Mouse (Mus musculus): ENCODE results near the gene Sptbn4. TPM values are rescaled to one million over a fixed set of nuclear protein-coding genes. Genes with fewer than 3 reads are reported as not detected.
A peak's percentile ranks its signal among the peaks of the same experiment; 100 is the strongest.

Gene Sptbn4
- polyA plus RNA-seq, 1 experiment from 2014 or later = 0.15 TPM

DNA sequence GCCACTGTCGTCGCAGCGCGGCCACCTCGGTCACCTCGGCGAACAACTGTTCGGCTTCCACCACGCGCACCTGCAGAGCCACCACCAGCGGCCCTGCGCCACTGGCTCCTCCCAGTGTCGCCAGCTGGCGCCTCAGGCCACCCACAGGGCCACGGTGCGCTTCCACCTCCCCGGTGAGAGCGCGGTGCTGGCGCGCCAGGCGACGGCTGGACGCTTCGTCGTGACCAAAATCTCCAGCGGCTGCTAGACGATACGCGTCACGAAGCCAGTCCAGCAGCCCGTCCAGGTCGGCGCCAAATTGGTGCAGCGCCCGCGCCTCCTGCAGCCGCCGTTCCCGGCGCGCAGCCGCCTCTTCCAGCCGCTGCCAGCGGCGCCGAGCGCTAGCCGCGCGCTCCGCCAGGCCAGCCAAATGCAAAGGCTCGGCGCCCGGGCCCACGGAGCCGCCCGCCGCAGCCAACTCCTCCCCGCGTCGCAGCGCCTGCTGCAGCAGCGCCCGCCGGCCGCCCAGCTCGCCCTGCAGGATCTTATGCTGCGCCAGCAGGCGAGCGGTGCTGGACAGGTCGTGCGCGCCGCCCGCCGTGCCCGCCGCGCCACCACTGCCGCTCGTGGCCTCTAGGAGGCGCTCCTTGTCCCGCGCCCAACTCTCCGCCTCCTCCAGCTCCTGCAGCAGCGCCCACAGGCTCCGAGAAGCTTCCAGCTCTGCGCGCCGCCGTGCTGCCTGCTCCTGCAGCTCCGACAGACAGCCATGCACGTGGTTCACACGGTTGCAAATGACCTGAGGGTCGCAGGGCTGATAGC lies 38.9 kb downstream of the Sptbn4 start:
- under 1% methylated on average over 93 of the region's 96 CpGs for WGBS
- peaks cover 48% of the 10 kb centered on the region for H3K27me3 ChIP-seq (ENCODE audit: control insufficient read depth, insufficient read depth, low read length)
- peak overlapping the region; percentile 87 for H3K4me2 ChIP-seq (ENCODE audit: low read depth, severe bottlenecking)
- H3K9ac ChIP-seq (ENCODE audit: low read length) = peak overlapping the region; percentile 28; the same call in 1 of the 2 replicates
- peak overlapping the region; percentile 36 for H3K4me3 ChIP-seq (ENCODE audit: low read depth, low read length)
- H3K36me3 ChIP-seq (ENCODE audit: control insufficient read depth, insufficient read depth, low read length) = no peaks in the 10 kb centered on the region
- H3K9me3 ChIP-seq (ENCODE audit: control insufficient read depth, low read length) = no peaks in the 10 kb centered on the region
- H3K4me1 ChIP-seq (ENCODE audit: control insufficient read depth, insufficient read depth, low read length) = peaks cover 6% of the 10 kb centered on the region; the same call in 1 of the 2 replicates
- no peak overlapping the region for H3K27ac ChIP-seq (replicated peaks; ENCODE audit: low read depth, low read length)
- DNase-seq (ENCODE audit: low spot score) (peak; percentile 90), ATAC-seq (ENCODE audit: insufficient number of reproducible peaks, low FRiP score, low TSS enrichment, low read depth) (peak; percentile 61; the same call in 1 of the 2 replicates)

DNA sequence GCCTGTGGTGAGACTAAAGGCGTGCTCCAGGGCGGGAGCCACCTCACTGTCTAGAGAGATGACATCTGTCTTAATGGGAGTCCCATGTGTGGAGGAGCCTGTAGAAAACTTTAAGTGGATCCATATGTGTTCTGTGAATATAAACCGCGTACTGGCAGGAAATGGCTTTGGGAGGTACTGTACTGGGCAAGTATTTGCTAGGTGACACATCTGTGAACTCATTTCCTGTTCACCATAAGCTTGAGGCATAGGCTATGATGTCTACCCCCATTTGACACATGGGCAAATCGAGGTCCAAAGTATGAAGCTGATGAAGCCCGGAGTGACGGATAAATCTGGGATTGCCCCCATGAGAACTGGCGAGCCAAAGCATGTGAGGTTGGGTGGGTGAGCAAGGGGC lies 39.7 kb downstream of the Sptbn4 start:
- H3K9me3 ChIP-seq (ENCODE audit: control insufficient read depth, low read length) = peaks cover 6% of the 10 kb centered on the region; the same call in 1 of the 2 replicates
- WGBS = 23% methylated on average over 8 of the region's 8 CpGs
- H3K36me3 ChIP-seq (ENCODE audit: control insufficient read depth, insufficient read depth, low read length) = no peaks in the 10 kb centered on the region
- peaks cover 55% of the 10 kb centered on the region for H3K27me3 ChIP-seq (ENCODE audit: control insufficient read depth, insufficient read depth, low read length)
- DNase-seq (ENCODE audit: low spot score) (no peak), ATAC-seq (ENCODE audit: insufficient number of reproducible peaks, low FRiP score, low TSS enrichment, low read depth) (no peak)
- H3K4me3 ChIP-seq (ENCODE audit: low read depth, low read length) = peak overlapping the region; percentile 36
- H3K4me2 ChIP-seq (ENCODE audit: low read depth, severe bottlenecking) = peak overlapping the region; percentile 87; the same call in 1 of the 2 replicates
- H3K9ac ChIP-seq (ENCODE audit: low read length) = no peak overlapping the region
- no peak overlapping the region for H3K27ac ChIP-seq (replicated peaks; ENCODE audit: low read depth, low read length)
- H3K4me1 ChIP-seq (ENCODE audit: control insufficient read depth, insufficient read depth, low read length) = peaks cover 6% of the 10 kb centered on the region; the same call in 1 of the 2 replicates

DNA sequence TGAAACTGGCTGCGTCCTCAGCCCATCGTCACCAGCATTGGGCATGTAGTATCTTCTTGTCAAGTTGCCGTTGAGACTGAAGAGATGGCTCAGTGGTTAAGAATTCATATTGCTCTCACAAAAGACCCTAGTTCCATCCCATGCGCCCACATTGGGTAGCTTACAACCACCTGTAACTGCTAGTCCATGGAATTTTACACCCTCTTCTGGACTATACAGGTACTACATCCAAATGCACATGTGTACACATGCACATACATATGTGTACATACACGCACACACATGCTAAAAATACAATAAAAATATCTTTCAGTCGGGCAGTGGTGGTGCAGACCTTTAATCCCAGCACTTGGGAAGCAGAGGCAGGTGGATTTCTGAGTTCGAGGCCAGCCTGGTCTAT lies 41.0 kb downstream of the Sptbn4 start:
- Histone ChIP-seq H3K9ac (ENCODE audit: low read length) (no peak overlapping the region), H3K27me3 (ENCODE audit: control insufficient read depth, insufficient read depth, low read length) (peaks cover 64% of the 10 kb centered on the region), H3K36me3 (ENCODE audit: control insufficient read depth, insufficient read depth, low read length) (no peaks in the 10 kb centered on the region), H3K9me3 (ENCODE audit: control insufficient read depth, low read length) (peaks cover 6% of the 10 kb centered on the region; the same call in 1 of the 2 replicates), H3K4me1 (ENCODE audit: control insufficient read depth, insufficient read depth, low read length) (peaks cover 6% of the 10 kb centered on the region; the same call in 1 of the 2 replicates), H3K27ac (replicated peaks; ENCODE audit: low read depth, low read length) (no peak overlapping the region), H3K4me3 (ENCODE audit: low read depth, low read length) (no peak overlapping the region), H3K4me2 (ENCODE audit: low read depth, severe bottlenecking) (no peak overlapping the region)
- DNase-seq (ENCODE audit: low spot score) (no peak), ATAC-seq (ENCODE audit: insufficient number of reproducible peaks, low FRiP score, low TSS enrichment, low read depth) (no peak)
- 80% methylated on average over 7 of the region's 7 CpGs for WGBS

DNA sequence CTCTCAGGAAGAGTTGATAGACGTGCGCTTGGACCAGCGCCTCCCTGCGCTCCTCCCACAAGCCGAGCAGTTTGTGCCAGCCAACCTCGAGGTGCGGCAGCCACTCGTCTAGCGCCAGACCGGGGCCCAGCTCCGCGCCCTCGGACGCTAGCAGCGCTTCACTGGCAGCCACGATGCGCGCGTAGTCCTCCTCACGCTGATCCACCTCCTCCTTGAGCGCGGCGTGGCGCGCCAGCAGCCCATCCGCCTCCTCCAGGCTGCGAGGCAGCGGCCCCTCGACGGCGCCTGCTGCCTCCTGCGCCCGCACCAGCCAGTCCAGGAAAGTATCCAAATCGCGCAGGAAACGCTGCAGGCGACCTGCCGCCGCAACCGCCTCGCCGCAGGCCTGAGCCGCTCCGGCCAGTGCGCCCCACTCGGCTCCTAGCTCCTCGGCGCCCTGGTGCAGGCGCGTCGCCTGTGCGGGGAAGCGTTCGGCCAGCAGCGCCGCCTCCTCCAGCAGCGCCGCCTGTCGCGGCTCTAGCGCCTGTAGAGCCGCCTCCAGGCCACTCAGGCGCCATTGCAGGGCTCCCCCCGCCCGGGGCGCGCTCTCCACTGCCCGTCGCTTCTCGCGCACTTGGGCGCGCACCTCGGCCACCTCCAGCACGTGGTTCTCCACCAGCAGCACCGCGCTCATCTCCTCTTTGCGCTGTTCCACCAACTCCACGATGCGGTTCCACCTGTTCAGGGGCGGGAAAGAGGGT lies 43.1 kb downstream of the Sptbn4 start:
- peaks cover 6% of the 10 kb centered on the region; the same call in 1 of the 2 replicates for H3K9me3 ChIP-seq (ENCODE audit: control insufficient read depth, low read length)
- no peaks in the 10 kb centered on the region for H3K36me3 ChIP-seq (ENCODE audit: control insufficient read depth, insufficient read depth, low read length)
- peak overlapping the region; percentile 16 for H3K4me3 ChIP-seq (ENCODE audit: low read depth, low read length)
- H3K27me3 ChIP-seq (ENCODE audit: control insufficient read depth, insufficient read depth, low read length) = peaks cover 64% of the 10 kb centered on the region
- peak overlapping the region; percentile 17; the same call in 1 of the 2 replicates for H3K4me2 ChIP-seq (ENCODE audit: low read depth, severe bottlenecking)
- H3K4me1 ChIP-seq (ENCODE audit: control insufficient read depth, insufficient read depth, low read length) = peaks cover 6% of the 10 kb centered on the region; the same call in 1 of the 2 replicates
- no peak for ATAC-seq (ENCODE audit: insufficient number of reproducible peaks, low FRiP score, low TSS enrichment, low read depth)
- 5% methylated on average over 78 of the region's 81 CpGs for WGBS
- no peak overlapping the region for H3K27ac ChIP-seq (replicated peaks; ENCODE audit: low read depth, low read length)
- peak; percentile 34 for DNase-seq (ENCODE audit: low spot score)
- no peak overlapping the region for H3K9ac ChIP-seq (ENCODE audit: low read length)

DNA sequence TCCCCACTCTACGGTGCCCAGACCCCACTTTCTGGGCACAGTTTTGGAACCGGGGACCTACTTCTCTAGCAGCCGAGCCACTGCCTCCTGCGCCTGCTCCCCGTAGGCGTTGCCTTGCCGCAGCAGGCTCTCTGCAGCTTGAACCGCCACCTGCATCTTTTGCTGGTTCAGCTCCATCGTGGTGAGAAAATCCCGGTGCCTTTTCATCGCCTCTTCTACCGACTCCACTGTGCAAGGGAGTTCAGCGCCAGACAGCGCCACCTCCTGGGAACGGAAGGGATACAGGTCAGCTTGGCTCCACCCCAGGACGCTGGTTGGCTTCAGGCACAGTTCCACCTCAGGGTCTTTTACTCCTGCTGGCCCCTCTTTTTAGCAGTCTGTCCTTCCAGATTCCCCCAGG lies 44.8 kb downstream of the Sptbn4 start:
- peak; percentile 78 for DNase-seq (ENCODE audit: low spot score)
- WGBS = 12% methylated on average over 16 of the region's 16 CpGs
- no peak overlapping the region for H3K27ac ChIP-seq (replicated peaks; ENCODE audit: low read depth, low read length)
- no peak overlapping the region for H3K4me3 ChIP-seq (ENCODE audit: low read depth, low read length)
- 0 out of 2 replicates have a peak, but pooled peaks cover 2% of the 10 kb centered on the region for H3K4me1 ChIP-seq (ENCODE audit: control insufficient read depth, insufficient read depth, low read length)
- no peak for ATAC-seq (ENCODE audit: insufficient number of reproducible peaks, low FRiP score, low TSS enrichment, low read depth)
- H3K9me3 ChIP-seq (ENCODE audit: control insufficient read depth, low read length) = peaks cover 6% of the 10 kb centered on the region; the same call in 1 of the 2 replicates
- peaks cover 57% of the 10 kb centered on the region for H3K27me3 ChIP-seq (ENCODE audit: control insufficient read depth, insufficient read depth, low read length)
- no peak overlapping the region for H3K9ac ChIP-seq (ENCODE audit: low read length)
- no peak overlapping the region for H3K4me2 ChIP-seq (ENCODE audit: low read depth, severe bottlenecking)
- no peaks in the 10 kb centered on the region for H3K36me3 ChIP-seq (ENCODE audit: control insufficient read depth, insufficient read depth, low read length)

DNA sequence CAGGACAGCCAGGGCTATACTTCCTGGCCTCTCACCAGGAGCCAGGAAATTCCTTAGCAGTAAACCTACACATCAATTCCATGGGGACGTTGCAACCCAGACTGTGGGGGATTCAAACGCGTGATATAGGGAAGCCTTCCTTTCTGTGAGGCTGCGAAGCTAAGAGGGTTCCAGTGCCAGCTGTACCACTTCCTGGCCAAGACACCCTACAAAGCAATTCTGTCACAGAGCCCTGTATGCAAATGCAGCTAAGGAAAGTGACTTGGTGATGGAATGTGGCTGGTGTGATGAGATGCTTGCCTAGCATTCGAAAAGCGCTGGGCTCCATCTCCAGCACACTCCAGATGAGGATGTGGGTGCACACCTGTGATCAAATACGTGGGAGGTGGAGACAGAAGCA lies 46.9 kb downstream of the Sptbn4 start:
- Histone ChIP-seq H3K4me3 (ENCODE audit: low read depth, low read length) (no peak overlapping the region), H3K9me3 (ENCODE audit: control insufficient read depth, low read length) (peaks cover 6% of the 10 kb centered on the region; the same call in 1 of the 2 replicates), H3K4me2 (ENCODE audit: low read depth, severe bottlenecking) (no peak overlapping the region), H3K27me3 (ENCODE audit: control insufficient read depth, insufficient read depth, low read length) (peaks cover 64% of the 10 kb centered on the region), H3K36me3 (ENCODE audit: control insufficient read depth, insufficient read depth, low read length) (no peaks in the 10 kb centered on the region), H3K9ac (ENCODE audit: low read length) (no peak overlapping the region), H3K27ac (replicated peaks; ENCODE audit: low read depth, low read length) (no peak overlapping the region), H3K4me1 (ENCODE audit: control insufficient read depth, insufficient read depth, low read length) (peaks cover 6% of the 10 kb centered on the region; the same call in 1 of the 2 replicates)
- DNase-seq (ENCODE audit: low spot score) (no peak), ATAC-seq (ENCODE audit: insufficient number of reproducible peaks, low FRiP score, low TSS enrichment, low read depth) (no peak)
- WGBS = 83% methylated on average over 7 of the region's 7 CpGs

DNA sequence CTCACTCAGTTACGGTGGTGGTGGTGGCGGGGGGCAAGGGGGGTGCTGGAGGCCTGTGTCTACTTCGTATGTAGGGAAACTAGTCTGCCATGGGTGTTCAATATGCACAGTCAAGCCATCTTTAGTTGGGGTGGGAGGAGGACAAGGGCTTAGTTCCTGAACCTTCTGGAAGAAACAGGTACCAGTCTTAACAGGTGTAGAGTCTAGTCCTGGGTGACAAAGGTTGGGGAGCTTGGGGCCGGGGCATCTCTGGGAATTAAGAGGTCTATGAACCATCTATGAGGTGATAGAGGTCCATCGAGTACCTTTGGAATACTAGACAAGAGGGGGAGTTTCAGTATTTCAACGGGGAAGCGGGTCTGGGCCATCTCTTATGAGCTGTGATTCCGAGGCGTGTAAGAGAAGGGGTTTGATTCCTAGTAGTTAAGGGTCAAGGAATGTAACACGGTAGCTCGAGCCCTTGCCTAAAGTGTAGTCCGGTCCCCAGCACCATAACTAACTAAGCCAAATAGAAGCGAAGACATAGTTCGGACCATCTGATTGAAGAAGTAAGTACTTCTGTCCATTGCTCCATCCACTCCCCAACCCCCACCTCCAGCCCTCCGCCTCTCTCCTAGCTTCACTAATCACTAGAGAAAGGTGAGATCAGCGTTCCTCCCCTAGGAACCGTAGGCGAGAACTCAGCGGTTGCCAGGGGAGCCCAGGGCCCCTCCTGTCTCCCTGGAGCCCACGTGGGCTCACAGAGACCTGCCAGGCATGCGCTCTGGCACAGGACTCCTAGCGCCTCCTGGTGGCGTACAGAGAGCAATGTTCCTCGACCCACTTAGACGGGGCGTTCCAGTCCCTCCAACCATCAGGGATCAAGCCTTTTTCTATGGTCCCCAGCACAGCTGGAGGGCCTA lies 50.2 kb downstream of the Sptbn4 start:
- DNase-seq (ENCODE audit: low spot score) (peak; percentile 74), ATAC-seq (ENCODE audit: insufficient number of reproducible peaks, low FRiP score, low TSS enrichment, low read depth) (no peak)
- Histone ChIP-seq H3K27ac (replicated peaks; ENCODE audit: low read depth, low read length) (no peak overlapping the region), H3K9me3 (ENCODE audit: control insufficient read depth, low read length) (no peaks in the 10 kb centered on the region), H3K36me3 (ENCODE audit: control insufficient read depth, insufficient read depth, low read length) (no peaks in the 10 kb centered on the region), H3K9ac (ENCODE audit: low read length) (no peak overlapping the region), H3K4me3 (ENCODE audit: low read depth, low read length) (peak overlapping the region; percentile 37; the same call in 1 of the 2 replicates), H3K4me2 (ENCODE audit: low read depth, severe bottlenecking) (no peak overlapping the region), H3K27me3 (ENCODE audit: control insufficient read depth, insufficient read depth, low read length) (peaks cover 58% of the 10 kb centered on the region), H3K4me1 (ENCODE audit: control insufficient read depth, insufficient read depth, low read length) (peaks cover 4% of the 10 kb centered on the region; the same call in 1 of the 2 replicates)
- 17% methylated on average over 26 of the region's 26 CpGs for WGBS

All from limb, embryonic 11.5 days (tissue).